Mouse (Mus musculus) right cerebral cortex, adult 2 months (tissue): ENCODE measurements at regions not wholly inside any gene's neighbourhood (a gene's known extent, or its start where the extent isn't known, plus 50 kb on each side); places are given as distances from the start of the nearest gene placed in this dataset.
"Not testable (repeated sequence)": the region's sequence is repeated elsewhere in the genome, so short reads cannot be mapped to it uniquely, and the experiment has no call there.

ENCODE experiments used
- DNase-seq, 2 experiments: peaks; one replicate each; pipeline ENCODE4 v3.0.0; 2021 to 2022; ENCODE audit warnings: low spot score in 2 of 2

DNA sequence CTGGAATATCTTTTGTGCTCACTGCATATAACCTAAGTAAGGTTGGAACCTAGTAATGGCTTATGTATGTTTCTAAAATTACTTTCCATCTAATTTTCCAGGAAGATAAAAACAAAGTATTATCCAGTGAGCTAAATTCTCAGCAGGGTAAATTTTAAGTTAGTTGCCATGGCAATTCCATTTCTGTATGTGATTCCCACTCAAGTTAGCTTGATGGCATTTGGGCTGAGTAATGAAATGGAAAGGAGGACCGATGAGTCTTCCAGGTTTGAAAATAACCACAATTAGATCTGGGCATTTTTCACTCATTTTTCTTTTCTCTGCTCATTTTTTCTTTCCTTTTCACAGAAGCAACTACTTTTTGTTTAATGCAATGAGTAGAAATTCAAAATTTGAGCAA, 398.4 kb upstream of the Gm10801 start:
- no peak for DNase-seq

DNA sequence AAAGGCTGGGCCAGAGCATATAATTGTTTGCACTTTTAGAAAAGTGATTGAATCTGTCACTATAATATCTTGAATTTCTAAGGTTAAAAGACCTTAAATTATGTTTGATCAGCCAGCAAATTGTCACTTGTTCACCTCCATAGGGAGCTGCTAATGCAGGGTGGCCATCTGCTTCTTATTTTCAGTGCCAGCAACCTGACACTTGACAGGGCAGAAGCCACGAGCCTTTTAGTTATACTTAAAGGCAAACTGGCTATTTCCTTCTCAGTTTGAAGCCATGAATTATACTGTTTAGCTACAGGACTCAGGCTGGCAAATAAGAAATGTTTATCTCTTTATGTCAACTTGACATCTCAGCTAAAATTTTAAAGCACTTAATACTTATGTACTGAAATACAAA, 392.5 kb upstream of the Gm10801 start:
- no peak for DNase-seq

- DNase-seq, result peak; percentile 23
These were observed 375.2 kb upstream of the Gm10801 start for GRCm38 (mm10) chr2:98286796-98287352.

DNA sequence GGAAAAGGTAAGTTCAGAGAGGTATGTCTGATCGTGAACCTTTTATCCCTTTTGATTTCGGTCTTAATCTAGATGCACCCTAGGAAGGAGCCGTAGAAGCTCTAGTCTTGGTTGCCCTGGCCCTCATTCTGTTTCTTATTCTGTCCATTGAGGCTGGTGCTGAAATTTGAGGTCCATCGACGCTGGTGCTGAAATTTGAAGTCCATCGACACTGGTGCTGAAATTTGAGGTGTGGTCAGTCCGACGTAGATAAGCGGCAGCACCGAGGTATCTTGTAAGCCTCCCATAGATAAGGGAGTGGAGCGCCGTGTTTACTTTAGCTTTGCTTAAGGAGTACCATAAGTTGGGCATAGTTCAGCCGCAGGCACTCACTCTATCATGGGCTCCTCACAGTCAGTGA, 332.0 kb upstream of the Gm10801 start:
- not testable (repeated sequence) for DNase-seq

DNA sequence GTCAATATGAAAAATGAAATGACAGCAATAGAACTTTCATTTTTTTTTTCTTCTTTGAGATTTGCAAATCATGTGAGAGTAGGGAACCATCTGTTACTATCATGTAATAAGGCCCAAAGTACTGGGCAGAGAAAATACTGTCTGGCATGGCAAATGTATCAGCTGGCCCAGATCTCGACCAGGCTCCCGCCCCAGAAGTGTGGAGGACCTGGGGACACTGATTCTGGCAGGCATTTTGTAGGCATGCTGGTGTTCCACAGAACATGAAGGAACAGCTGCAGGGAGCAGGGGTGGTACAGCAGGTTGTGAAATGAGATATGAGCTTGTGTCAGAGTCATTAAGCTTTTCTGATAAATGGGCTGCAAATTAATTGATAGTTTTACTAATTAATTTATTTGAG, 307.8 kb upstream of the Gm10801 start:
- DNase-seq, result no peak

- DNase-seq, result no peak
These were observed 282.8 kb upstream of the Gm10801 start for GRCm38 (mm10) chr2:98379211-98379610.
